Mouse (Mus musculus) adrenal gland, postnatal 10 days (tissue): ENCODE measurements around the gene Fgfr4. TPM values are rescaled to one million over a fixed set of nuclear protein-coding genes. Genes with fewer than 3 reads are reported as not detected.

ENCODE experiments used
- DNase-seq: peaks from one replicate; pipeline ENCODE4 v3.0.0; 2021; ENCODE audit warnings: mixed read lengths
- total RNA-seq, 2 experiments: library from RNA; stranded (reverse); gene quantifications; 2 replicates each; pipeline ENCODE4 v1.2.3; 2021

Gene Fgfr4
- total RNA-seq, 2 experiments from 2014 or later = 22.3 to 28.2 TPM

DNA sequence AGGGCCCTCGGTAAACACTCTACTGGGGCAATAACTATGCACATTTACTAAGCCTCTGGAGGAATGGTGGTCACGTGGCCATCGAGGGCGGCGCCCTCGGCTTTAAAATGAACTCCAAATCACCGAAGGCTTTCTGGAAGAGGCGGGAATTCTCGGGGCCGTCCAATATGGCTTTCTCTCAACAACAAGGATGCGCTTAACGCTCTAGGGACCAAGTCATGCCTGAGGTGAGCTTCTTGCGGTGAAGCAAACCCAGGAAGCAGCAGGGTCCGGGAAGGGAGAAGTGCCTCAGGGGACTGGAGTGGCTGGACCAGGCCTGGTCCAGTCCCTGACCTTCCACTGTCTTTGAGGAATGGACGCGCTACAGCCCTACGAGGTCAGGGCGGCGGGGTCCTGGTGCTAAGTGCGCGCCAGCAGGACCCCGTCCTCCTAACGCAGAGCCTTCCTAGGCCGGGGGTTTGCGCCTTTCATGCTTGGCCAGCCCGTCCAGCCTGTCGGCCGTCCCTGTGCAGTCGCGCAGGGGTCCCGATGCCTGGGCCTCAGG is 57.3 kb downstream of the Fgfr4 start, which contains the start of gene Nsd1:
Nsd1 (plus strand) TSS at position 134 of the 544 bp plus-strand sequence.
- peak; percentile 21 for DNase-seq

DNA sequence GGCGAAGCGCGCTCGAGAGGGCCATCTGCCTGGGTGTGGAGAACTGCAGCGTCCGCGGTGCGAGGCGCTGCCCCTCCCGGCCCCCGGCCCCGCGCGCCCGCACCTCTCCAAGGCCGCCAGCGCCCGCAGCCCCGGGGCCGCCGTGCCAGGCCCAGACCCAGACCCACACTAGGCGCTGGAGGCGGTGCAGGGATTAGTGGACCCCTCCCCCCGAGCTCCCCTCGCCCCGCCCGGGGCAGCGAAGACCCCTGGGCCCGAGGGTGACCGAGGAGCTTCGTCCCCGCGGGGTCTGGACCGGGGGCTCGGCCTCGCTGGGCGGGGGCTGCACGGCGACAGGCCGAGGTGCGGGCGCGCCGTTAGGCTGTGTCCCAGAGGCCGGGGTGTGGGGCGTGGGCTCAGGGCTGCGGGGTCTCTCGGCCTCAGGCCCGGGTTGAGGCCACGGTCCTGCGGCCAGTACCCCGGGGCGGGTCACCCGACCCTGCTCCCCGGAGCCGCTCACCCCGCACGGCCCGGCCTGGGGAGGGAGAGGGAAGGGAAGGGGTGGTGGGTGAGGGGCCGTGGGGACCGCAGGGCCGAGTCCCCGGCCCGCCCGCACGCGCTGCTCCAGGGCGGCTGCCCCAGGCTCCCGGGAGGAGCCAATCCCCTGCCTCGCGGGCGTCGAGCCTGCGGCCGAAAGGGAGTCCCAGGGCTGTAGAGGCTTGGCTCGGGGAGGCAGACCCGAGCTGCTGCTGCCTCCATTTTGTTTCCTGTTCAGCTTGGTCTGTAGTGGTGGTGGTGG is 57.9 kb downstream of the Fgfr4 start:
- DNase-seq = peak; percentile 58

DNA sequence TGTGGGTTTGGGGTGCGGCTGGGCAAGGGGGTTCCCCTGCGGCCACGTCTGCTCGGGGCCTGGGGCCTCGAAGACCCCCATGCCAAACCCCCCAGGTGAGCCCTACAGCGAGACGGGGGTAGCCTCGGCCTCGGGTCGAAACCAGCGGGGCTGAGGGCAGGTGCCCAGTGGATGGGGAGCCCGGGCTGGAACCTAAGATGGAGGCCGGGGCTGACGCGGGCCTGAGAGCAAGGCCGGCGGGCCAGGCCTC is 58.5 kb downstream of the Fgfr4 start:
- no peak for DNase-seq

DNA sequence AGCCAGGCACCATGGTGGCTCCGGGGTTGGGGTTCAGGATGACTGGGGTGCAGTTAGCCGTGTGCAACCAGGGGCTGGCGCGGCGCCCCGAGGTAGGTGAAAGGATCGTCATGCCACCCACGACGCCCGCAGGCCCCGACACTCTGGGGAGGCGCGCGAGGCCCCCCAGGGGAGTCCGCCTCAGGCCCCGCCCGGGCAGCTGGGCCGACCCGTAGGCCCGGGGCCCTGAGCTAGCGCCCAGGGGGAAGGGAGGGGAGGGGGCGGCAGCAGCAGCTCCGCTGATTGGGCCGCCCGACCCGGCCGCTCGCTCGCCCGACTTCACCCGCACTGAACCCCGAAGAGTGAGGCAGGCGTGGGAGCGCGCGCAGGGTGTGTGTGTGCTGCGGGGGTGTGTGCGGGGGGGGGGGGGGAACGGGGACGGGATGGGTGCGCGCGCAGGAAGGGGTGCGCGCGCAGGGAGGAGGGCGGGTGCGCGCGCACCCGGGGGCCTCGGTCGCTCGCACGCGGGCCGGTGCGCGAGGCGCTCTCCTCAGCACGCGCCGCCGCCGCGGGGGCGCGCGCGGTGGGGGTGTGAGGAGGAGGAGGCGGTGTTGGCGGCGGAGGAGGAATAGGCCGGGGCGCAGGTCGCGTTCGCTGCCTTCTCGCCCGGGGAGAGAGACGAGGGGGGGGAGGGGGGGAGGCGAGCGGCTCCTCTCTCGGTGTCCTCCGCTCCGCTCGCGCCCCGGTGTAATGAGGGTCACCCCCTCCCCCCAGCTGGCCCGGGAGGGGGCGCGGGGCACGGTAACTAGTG is 59.0 kb downstream of the Fgfr4 start:
- DNase-seq = peak; percentile 94

DNA sequence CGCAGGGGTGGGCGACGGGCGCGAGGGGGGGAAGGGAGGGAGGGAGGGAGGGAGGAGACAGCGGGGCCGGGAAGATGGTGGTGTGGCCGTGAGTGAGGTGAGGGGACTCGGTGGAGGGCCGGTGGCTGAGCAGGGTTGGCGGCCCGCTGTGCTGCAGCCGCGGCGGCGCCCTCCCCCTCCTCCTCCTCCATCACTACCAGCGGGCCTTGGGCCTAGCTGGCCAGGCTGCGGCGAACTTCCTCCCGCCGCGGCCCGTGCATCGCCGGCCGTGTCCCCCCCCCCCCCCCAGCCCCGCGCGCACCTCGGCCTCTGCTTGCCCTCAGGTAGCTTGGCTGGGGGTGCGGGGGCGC is 59.5 kb downstream of the Fgfr4 start:
- peak; percentile 71 for DNase-seq

DNA sequence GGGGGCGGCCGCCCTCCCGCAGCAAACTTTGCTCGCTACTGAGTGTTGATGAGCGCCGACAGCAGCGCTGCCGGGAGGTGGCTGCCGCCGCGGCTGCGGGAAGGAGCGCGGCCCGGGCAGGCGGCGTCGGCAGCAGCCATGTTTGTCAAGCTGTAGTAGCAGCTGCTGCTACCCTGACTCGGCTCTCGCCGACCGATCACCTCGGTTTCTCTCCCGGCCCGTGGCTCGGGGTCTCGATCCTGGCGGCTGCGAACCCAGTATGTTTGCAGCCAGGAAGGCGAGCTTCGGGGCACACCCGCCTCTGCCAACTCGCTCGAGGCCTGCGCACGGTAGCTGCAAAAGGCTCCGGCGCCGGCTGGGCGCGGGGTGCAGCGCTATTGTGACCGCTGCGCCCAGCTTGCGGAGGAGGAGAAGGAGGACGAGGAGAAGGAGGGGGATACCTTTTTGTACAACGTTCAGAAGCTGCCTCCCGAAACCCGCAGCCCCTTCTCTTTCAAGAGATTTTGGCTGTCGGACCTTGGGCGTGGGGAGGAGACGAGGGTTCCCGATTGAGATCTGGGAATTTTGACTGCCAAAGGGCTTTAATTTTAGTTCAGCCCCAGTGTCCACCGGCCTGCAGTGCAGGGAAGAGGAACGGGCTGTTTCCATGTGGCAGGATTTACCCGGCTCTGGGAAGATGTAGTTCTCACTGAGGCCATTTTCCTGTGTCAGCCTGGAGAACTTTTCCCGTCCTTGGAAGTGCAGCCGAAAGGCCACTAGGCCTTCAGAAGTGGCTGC is 60.1 kb downstream of the Fgfr4 start:
- DNase-seq = peak; percentile 74

DNA sequence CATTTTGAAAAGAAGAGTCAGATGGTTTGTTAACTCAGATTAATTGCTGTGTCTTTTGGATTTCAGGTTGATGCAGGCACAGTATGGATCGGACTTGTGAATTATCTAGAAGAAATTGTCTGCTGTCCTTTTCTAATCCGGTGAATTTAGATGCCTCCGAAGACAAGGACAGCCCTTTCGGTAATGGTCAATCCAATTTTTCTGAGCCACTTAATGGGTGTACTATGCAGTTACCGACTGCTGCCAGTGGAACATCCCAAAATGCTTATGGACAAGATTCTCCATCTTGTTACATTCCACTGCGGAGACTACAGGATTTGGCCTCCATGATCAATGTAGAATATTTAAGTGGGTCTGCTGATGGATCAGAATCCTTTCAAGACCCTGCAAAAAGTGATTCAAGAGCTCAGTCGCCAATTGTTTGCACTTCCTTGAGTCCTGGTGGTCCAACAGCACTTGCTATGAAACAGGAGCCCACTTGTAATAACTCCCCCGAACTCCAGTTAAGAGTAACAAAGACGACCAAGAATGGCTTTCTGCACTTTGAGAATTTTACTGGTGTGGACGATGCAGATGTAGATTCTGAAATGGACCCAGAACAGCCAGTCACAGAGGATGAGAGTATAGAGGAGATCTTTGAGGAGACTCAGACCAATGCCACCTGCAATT is 60.8 kb downstream of the Fgfr4 start:
- no peak for DNase-seq

Other genes with a start within 250 kb of the Fgfr4 start
- 1 to 10 TPM; 6.5 to 8.8 TPM for gene Unc5a, start 203.2 kb upstream of the Fgfr4 start, total RNA-seq
- gene Hk3, start 131.3 kb upstream of the Fgfr4 start, total RNA-seq = 1 to 10 TPM; 1.7 to 2.0 TPM
- gene Uimc1, start 52.3 kb upstream of the Fgfr4 start, total RNA-seq = 10 to 100 TPM; 26.0 to 27.6 TPM
- 10 to 100 TPM; 32.3 to 40.5 TPM for gene Zfp346, start 47.3 kb upstream of the Fgfr4 start, total RNA-seq
- not detected for gene Gm17617, start 19.1 kb upstream of the Fgfr4 start, total RNA-seq
- gene Nsd1, start 57.1 kb downstream of the Fgfr4 start, total RNA-seq = 100 to 1,000 TPM in 1 of 2 experiments, 10 to 100 TPM in 1; 99.2 to 130 TPM
- gene Prelid1, start 167.9 kb downstream of the Fgfr4 start, total RNA-seq = 100 to 1,000 TPM; 168 to 185 TPM
- gene Rab24, start 169.3 kb downstream of the Fgfr4 start, total RNA-seq = 10 to 100 TPM; 54.8 to 67.8 TPM
- 10 to 100 TPM; 11.0 to 12.8 TPM for gene Mxd3, start 177.2 kb downstream of the Fgfr4 start, total RNA-seq
- gene Lman2, start 210.1 kb downstream of the Fgfr4 start, total RNA-seq = 100 to 1,000 TPM; 105 to 113 TPM
- 1 to 10 TPM; 1.9 to 2.6 TPM for gene Rgs14, start 217.1 kb downstream of the Fgfr4 start, total RNA-seq
- under 1 TPM in 1 of 2 experiments, not detected in 1; 0.42 TPM for gene Slc34a1, start 245.5 kb downstream of the Fgfr4 start, total RNA-seq